Mouse (Mus musculus) forebrain, embryonic 16.5 days (tissue): Measurements from ENCODE around the gene Bri3bp. TPM values are rescaled to one million over a fixed set of nuclear protein-coding genes. Genes with fewer than 3 reads are reported as not detected.
A peak's percentile ranks its signal among the peaks of the same experiment; 100 is the strongest.

Experiments
- ATAC-seq: fragments of 200-750 bp; cut with Nextera tagmentation; 2 replicates; pipeline ENCODE4 v1.8.0; 2017; ENCODE audit warnings: mild to moderate bottlenecking, moderate library complexity
- H3K27ac ChIP-seq: fragments of 300-500 bp; sonication (generic); 2 replicates; pipeline ENCODE4 v1.5.1; 2014; ENCODE audit warnings: low read length, control low read depth
- H3K27me3 ChIP-seq: fragments of 300-500 bp; sonication (generic); replicated peaks from 2 replicates; pipeline ENCODE4 v1.6.1; 2014; ENCODE audit warnings: low read length; ENCODE audit not compliant: control insufficient read depth, insufficient read depth
- H3K36me3 ChIP-seq: fragments of 300-500 bp; sonication (generic); 2 replicates; pipeline ENCODE4 v1.6.1; 2014; ENCODE audit not compliant: control insufficient read depth, insufficient read depth
- H3K4me1 ChIP-seq: fragments of 300-500 bp; sonication (generic); replicated peaks from 2 replicates; pipeline ENCODE4 v1.6.1; 2014; ENCODE audit warnings: low read length; ENCODE audit not compliant: control insufficient read depth, insufficient read depth
- H3K4me2 ChIP-seq: fragments of 300-500 bp; sonication (generic); 2 replicates; pipeline ENCODE4 v1.6.1; 2014; ENCODE audit warnings: mild to moderate bottlenecking, low read length, control low read depth
- H3K4me3 ChIP-seq: fragments of 300-500 bp; sonication (generic); replicated peaks from 2 replicates; pipeline ENCODE4 v1.5.1; 2014; ENCODE audit warnings: mild to moderate bottlenecking, low read length, control low read depth
- H3K9ac ChIP-seq: fragments of 300-500 bp; sonication (generic); replicated peaks from 2 replicates; pipeline ENCODE4 v1.6.1; 2014; ENCODE audit warnings: low read depth, low read length, control low read depth
- H3K9me3 ChIP-seq: fragments of 300-500 bp; sonication (generic); 2 replicates; pipeline ENCODE4 v1.6.1; 2016; ENCODE audit warnings: low read length; ENCODE audit not compliant: control insufficient read depth
- WGBS: fragments of 180-500 bp; shearing (Covaris S2); extraction: QIAGEN DNeasy Blood & Tissue Kit; methylation state at CpG from one replicate; pipeline ENCODE4 v1.1.7; 2014; 5-methylcytosine and 5-hydroxymethylcytosine counted together
- polyA plus RNA-seq: library from polyadenylated mRNA; unstranded; fragments of >200 nt; fragmentation: Nextera tagmentation; extraction: Ambion mirVana; gene quantifications from 2 replicates; pipeline ENCODE4 v1.2.1, GENCODE M21; 2015

Bri3bp gene
- polyA plus RNA-seq, 1 experiment from 2014 or later: 37.8 TPM

DNA sequence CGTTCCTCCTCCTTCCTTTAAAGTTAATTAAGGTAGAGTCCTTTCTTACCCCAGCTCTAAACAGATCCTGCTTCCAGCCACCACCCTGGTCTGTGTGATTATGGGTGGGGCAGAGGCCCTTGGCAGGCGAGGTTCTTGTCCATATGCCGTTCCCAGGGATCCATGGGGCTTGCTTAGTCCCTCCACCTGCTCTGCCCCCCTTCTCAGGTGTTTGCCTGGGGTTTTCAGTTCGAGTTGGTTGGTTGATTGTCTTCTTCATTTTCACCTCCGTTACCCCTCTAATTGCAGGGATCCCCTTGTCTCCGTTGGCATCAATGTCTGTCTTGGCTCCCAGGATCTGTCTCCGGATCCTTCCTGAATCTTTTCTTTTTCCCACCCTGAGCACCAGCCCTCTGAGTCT lies 35.4 kb downstream of the Bri3bp start:
- peak overlapping the region; percentile 86 for H3K4me2 ChIP-seq
- H3K4me3 ChIP-seq: peak overlapping the region; percentile 89
- no peak overlapping the region for H3K27ac ChIP-seq
- peak overlapping the region; percentile 82 for H3K9ac ChIP-seq
- no peaks in the 10 kb centered on the region for H3K27me3 ChIP-seq
- no peaks in the 10 kb centered on the region for H3K9me3 ChIP-seq
- H3K4me1 ChIP-seq: peaks cover 40% of the 10 kb centered on the region
- no peak for ATAC-seq
- WGBS: 53% methylated on average over 7 of the region's 7 CpGs
- H3K36me3 ChIP-seq: no peaks in the 10 kb centered on the region

DNA sequence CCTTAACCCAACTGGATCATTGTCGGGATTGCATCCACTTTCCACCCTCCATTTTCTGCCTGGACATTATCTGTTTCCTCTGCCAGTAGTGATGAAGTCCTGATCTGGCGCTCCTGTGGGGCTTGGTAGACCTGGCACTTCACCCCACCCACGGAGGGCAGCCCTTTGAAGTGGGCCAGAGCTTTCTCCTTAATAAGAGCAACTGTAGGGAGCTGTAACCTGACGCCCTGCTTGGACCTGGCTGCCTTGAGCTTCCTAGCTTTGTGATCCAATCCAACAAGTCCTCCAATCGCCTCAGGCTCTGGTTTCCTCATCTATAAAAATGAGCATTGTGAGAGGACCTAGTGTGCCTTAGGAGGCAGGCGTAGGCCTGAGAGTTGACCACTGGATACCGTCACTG lies 36.2 kb downstream of the Bri3bp start:
- ATAC-seq: no peak
- Histone ChIP-seq H3K9me3 (no peaks in the 10 kb centered on the region), H3K27ac (no peak overlapping the region), H3K9ac (peak overlapping the region; percentile 82; the same call in 1 of the 2 replicates), H3K4me1 (peaks cover 40% of the 10 kb centered on the region), H3K4me3 (peak overlapping the region; percentile 89), H3K4me2 (peak overlapping the region; percentile 86), H3K27me3 (no peaks in the 10 kb centered on the region), H3K36me3 (no peaks in the 10 kb centered on the region; the same call in 1 of the 2 replicates)
- 63% methylated on average over 7 of the region's 7 CpGs for WGBS

DNA sequence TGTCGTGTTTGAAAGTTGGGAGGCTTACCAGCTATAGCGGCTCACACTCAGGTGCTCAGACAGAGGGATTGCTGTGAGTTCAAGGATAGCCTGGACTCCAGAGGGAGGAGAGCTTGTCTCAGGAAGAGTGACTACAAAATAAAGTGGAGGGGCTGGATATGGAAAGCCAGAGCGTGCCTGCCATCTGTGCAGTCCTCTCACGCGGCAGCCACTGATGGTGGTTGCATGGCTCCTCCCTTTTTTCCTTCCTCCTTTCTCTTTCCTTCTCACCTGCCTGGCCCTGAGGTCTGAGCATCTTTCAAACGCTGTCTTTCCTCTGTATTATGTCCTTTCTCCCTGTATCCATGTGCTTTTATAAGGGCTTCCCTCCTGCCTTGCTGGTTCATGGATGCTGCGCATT lies 36.7 kb downstream of the Bri3bp start:
- Histone ChIP-seq H3K9ac (no peak overlapping the region), H3K9me3 (no peaks in the 10 kb centered on the region), H3K27me3 (no peaks in the 10 kb centered on the region), H3K4me3 (no peak overlapping the region), H3K36me3 (peaks cover 4% of the 10 kb centered on the region), H3K4me2 (peak overlapping the region; percentile 86), H3K4me1 (peaks cover 40% of the 10 kb centered on the region), H3K27ac (no peak overlapping the region)
- ATAC-seq: no peak
- WGBS: 68% methylated on average over 7 of the region's 7 CpGs

DNA sequence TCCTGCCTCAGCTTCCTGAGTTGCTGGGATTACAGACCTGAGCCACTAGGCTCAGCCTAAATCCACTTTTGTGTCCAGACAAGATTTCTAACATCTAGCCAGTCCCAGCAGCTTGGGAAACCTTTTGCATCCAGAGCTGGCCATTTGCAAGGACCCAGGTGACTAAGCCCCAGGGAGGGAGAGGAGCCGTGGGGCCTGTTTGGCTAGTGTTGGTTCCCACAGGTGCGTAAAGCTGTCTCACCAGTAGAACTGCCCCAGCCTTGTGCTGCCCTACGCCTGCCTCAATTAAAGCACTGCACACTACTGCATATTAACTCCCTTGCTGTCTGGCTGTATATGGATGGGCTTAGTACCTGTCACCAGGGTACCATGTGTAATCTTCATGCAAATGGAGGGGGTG lies 38.0 kb downstream of the Bri3bp start:
- no peaks in the 10 kb centered on the region for H3K9me3 ChIP-seq
- no peak overlapping the region for H3K4me2 ChIP-seq
- ATAC-seq: no peak
- no peak overlapping the region for H3K9ac ChIP-seq
- WGBS: 91% methylated on average over 3 of the region's 3 CpGs
- no peak overlapping the region for H3K4me3 ChIP-seq
- no peak overlapping the region for H3K27ac ChIP-seq
- no peaks in the 10 kb centered on the region for H3K27me3 ChIP-seq
- peaks cover 6% of the 10 kb centered on the region for H3K36me3 ChIP-seq
- peaks cover 40% of the 10 kb centered on the region for H3K4me1 ChIP-seq

DNA sequence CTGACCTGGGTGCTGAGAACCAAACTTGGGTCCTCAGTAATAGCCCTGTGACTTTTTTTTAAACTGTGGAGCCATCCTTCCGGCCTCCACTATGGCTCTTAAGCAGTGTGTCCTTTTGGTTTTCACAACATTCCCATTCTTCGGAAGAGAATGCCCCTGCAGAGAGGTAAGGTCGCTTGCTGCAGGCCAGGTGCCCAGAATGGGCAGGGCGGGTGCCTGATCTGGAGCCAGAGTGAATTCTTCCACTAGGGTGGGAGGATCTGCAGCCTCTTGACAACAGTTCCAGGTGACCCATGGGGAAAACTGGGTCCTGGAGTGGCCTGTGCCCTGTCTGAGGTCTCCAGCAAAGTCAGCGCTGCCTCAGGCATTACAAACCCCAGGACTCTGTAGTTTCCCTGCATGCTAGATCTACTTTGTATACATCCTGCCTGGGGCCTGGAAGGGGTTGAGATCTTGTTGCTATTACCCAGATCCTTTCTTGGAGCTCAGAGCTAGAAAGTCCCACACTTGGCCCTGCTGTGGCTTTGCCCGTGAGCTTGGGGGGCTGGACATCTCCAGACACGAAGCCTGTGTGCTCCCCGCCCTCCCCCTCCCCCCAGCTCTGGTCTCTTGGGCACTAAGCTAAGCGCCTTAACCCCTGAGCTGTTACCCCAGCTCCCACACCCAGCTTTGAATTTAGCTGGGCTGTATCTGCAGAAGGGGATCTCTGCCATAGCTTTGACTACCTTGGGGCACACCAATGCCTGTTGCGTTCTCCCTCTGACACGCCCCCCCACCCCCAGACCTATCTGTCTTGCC lies 39.3 kb downstream of the Bri3bp start:
- Histone ChIP-seq H3K27ac (no peak overlapping the region), H3K27me3 (no peaks in the 10 kb centered on the region), H3K36me3 (peaks cover 7% of the 10 kb centered on the region), H3K4me3 (no peak overlapping the region), H3K9me3 (no peaks in the 10 kb centered on the region), H3K4me2 (no peak overlapping the region), H3K4me1 (peaks cover 37% of the 10 kb centered on the region), H3K9ac (no peak overlapping the region)
- no peak for ATAC-seq
- WGBS: 85% methylated on average over 11 of the region's 11 CpGs

DNA sequence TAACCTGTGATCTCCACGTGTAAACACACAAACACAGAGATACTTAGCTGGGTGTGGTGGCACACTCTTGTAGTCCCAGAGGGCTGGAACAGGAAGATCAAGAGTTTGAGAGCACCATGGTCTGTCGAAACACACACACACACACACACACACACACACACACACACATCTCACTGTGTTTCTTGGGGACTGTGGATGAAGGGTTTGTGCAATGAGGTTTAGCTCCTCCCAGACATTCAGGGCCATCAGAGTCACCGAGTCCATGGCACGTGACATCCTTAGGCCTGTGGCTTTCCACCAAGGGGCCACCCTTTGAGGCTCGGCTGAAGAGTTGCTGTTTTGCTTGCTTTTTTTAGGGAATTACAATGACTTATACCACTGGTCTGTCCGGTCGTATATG lies 41.1 kb downstream of the Bri3bp start:
- Histone ChIP-seq H3K36me3 (peaks cover 7% of the 10 kb centered on the region), H3K9me3 (no peaks in the 10 kb centered on the region), H3K4me3 (no peak overlapping the region), H3K27ac (no peak overlapping the region), H3K4me1 (peaks cover 26% of the 10 kb centered on the region), H3K27me3 (no peaks in the 10 kb centered on the region), H3K9ac (no peak overlapping the region), H3K4me2 (no peak overlapping the region)
- ATAC-seq: no peak
- 91% methylated on average over 7 of the region's 7 CpGs for WGBS

DNA sequence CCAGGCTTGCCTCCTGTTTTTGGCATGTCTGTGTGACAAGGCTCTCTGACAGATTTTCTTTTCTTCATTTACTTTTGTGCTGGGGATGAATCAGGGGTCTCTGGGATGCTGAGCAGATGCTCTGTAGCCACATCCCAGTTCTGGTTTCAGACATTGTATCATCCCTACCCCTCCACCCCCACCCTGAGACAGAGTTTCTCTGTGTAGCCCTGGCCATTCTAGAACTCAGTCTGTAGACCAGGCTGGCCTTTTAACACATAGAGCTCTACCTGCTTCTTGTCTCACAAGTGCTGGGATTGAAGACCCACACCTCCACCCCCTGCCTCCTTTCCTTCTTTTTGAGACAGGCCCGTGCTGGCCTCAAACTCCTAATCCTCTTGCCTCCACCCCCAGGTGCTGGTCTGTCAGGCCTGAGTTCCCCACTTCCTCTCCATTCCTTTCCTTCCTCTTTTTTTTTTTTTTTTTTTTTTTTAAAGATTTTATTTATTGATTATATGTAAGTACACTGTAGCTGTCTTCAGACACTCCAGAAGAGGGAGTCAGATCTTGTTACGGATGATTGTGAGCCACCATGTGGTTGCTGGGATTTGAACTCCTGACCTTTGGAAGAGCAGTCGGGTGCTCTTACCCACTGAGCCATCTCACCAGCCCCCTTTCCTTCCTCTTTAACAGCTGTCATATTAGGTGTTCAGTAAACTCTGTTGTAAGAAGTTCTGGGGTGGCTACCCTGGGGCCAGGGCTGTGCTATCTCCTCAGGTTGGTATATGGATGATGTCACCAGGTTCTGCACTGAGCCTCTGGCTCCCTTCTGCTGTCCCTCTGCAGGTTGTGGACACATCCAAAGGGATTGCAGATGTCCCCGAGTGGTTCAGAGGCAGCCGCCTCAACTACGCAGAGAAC lies 42.6 kb downstream of the Bri3bp start:
- no peak overlapping the region for H3K27ac ChIP-seq
- no peak for ATAC-seq
- H3K4me3 ChIP-seq: no peak overlapping the region
- H3K4me1 ChIP-seq: peaks cover 15% of the 10 kb centered on the region
- peaks cover 7% of the 10 kb centered on the region for H3K36me3 ChIP-seq
- H3K27me3 ChIP-seq: no peaks in the 10 kb centered on the region
- H3K9me3 ChIP-seq: no peaks in the 10 kb centered on the region
- no peak overlapping the region for H3K9ac ChIP-seq
- H3K4me2 ChIP-seq: no peak overlapping the region
- WGBS: 81% methylated on average over 5 of the region's 6 CpGs

DNA sequence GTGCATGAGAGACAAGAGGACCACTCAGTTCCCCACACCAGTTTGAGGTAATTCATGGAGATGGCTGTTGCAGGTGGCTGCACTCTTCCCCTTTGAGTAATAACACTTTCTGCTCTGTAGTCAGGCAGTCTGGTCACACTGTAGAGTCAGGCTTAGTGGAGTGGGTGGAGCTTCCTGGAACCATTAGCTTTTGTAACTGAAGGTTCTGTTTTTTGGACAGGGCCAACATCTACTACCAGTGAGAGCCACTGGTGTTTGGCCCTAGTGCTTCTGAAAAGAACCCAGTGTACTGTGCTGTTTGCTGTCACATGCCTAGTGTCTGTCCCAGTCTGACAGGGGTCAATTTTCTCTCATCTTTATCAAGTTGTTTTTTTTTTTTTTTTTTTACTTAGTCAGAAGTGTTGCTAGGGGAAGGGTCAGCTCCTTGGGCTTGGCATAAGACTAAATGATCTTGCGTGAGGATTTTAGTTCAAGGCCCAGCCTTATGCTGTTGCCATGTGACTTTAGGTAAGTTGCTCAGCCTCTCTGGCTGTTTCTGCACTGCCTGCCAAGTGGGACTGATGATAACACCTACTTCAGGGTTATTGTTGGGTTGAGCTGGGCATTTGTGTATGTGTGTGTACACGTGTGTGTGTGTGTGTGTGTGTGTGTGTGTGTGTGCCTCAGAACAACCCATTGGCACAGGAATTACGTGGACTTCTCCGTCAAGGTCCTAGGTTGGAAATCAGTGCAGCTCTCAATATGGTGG lies 43.8 kb downstream of the Bri3bp start:
- H3K4me2 ChIP-seq: no peak overlapping the region
- H3K27ac ChIP-seq: no peak overlapping the region
- no peak for ATAC-seq
- H3K27me3 ChIP-seq: no peaks in the 10 kb centered on the region
- no peaks in the 10 kb centered on the region for H3K9me3 ChIP-seq
- 95% methylated on average over 4 of the region's 4 CpGs for WGBS
- H3K9ac ChIP-seq: no peak overlapping the region
- peaks cover 12% of the 10 kb centered on the region for H3K4me1 ChIP-seq
- peaks cover 13% of the 10 kb centered on the region for H3K36me3 ChIP-seq
- H3K4me3 ChIP-seq: no peak overlapping the region

DNA sequence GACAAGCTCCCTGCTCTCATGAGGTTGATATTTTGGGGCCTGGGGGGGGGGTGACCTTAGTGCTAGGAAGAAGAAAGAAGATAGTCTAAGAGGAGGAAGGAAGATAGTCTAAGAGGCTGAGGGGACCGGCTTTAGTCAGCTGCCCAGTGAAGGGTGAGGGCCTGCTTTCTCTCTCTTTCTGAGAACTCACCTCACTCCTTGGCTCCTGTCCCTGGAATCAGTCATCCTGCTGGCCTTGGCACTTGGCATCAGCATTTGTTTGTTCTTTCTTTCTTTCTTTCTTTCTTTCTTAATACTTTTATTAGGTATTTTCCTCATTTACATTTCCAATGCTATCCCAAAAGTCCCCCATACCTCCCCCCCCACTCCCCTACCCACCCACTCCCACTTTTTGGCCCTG lies 44.7 kb downstream of the Bri3bp start:
- no peak overlapping the region for H3K9ac ChIP-seq
- no peaks in the 10 kb centered on the region for H3K27me3 ChIP-seq
- H3K9me3 ChIP-seq: no peaks in the 10 kb centered on the region
- H3K4me1 ChIP-seq: peaks cover 7% of the 10 kb centered on the region; the same call in 1 of the 2 replicates
- H3K4me3 ChIP-seq: no peak overlapping the region
- 79% methylated on average over 1 of the region's 1 CpGs for WGBS
- no peak overlapping the region for H3K27ac ChIP-seq
- no peak for ATAC-seq
- H3K4me2 ChIP-seq: no peak overlapping the region
- H3K36me3 ChIP-seq: peaks cover 16% of the 10 kb centered on the region
